Mouse (Mus musculus): Measurements from ENCODE around the gene Tab2. TPM values are rescaled to one million over a fixed set of nuclear protein-coding genes. Genes with fewer than 3 reads are reported as not detected.

Tab2 gene
- 21.8 and 24.6 TPM in 2 replicates for polyA plus RNA-seq (2014; fragmentation: Nextera tagmentation; extraction: Ambion mirVana)

DNA sequence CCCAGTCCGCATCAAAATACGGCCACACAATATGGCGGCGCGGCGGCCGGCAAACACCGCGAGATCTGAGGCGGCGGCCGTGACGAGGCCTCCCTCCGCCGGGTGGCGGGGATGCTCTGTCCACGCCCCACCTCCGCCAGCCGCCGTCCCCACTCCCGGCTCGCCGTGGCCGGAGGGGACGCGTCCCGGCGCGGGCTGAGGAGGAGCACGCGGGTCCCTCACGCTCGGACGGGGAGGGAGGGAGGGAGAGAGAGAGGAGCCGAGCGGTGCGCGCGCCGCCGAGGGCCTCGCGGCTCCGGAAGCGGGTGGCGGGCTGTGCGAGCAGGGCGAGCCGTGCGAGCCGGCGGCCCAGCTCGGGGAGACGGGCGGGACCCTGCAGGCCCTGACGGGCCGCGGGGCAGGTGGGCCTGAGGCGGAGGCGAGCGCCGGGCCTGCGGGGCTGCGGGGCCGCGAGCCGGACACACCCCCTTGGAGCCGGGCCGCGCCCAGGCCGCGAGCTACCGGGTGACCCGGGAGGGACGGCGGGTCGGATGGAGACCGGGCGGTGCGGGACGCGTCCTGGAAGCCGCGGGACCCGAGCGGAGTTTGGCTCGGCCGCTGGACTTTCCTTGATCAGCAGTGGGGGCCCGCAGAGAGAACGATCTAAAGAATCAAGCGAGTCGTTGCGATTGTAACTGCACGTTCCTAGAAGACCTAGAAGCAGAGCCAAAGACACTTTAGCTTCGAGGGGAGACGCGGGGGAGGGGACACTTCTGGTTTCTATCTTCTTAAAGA lies at the start of gene Tab2:
TSS of gene Tab2 (minus strand) at position 3 of the 774 bp plus-strand sequence.
- DNase-seq (ENCODE audit: low spot score, missing footprints) (peak; percentile 98), ATAC-seq (ENCODE audit: low FRiP score) (peak; percentile 96)
- Histone ChIP-seq H3K4me1 (ENCODE audit: control insufficient read depth, insufficient read depth, low read length) (peaks cover 10% of the 10 kb centered on the region; the same call in 1 of the 2 replicates), H3K36me3 (ENCODE audit: control insufficient read depth, insufficient read depth, low read length) (no peaks in the 10 kb centered on the region), H3K9me3 (ENCODE audit: control insufficient read depth, low read length) (no peaks in the 10 kb centered on the region), H3K27me3 (ENCODE audit: control insufficient read depth, insufficient read depth, low read length) (no peaks in the 10 kb centered on the region), H3K27ac (ENCODE audit: low read depth, low read length) (peak within 1 kb of the TSS; percentile 99), H3K4me3 (ENCODE audit: low read depth, low read length) (peak within 1 kb of the TSS; percentile 99), H3K9ac (ENCODE audit: low read length) (peak within 1 kb of the TSS; percentile 98), H3K4me2 (peak within 1 kb of the TSS; percentile 84)
- WGBS, result under 1% methylated on average over 69 of the region's 97 CpGs

DNA sequence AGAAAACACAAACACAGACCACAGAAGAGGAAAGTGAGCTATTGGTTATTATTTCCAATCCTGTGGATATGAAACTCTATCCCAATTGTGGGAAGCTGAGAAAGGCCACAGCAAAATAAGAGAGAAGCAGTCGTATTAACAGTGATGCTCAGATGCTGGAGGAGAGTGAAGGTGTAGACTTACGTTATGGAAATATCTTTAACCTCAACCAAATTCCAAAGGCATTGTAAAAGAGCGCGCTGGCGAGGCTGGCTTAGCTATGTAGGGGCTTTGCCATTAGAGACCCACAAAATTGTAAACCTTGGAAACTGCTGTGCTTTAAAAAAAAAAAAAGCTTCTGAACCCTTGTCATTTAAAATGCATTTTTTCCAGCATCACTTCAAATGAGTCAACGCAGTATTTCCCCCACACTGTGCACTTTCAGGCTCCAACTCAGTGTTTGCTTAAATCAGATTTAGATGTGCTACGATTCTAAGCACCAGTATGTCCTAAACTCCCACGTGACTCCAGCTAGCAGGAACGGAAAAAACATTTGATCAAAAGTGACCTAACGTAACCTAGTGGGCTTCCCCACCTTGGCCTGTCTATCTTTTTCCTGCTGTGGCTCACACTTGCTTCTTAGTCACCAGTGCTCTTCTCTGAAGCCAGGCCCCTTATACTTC lies 36.4 kb upstream of the Tab2 start:
- no peak for ATAC-seq (ENCODE audit: low FRiP score)
- Histone ChIP-seq H3K36me3 (ENCODE audit: control insufficient read depth, insufficient read depth, low read length) (no peaks in the 10 kb centered on the region), H3K4me3 (ENCODE audit: low read depth, low read length) (no peak overlapping the region), H3K9ac (ENCODE audit: low read length) (no peak overlapping the region), H3K4me1 (ENCODE audit: control insufficient read depth, insufficient read depth, low read length) (no peaks in the 10 kb centered on the region), H3K27me3 (ENCODE audit: control insufficient read depth, insufficient read depth, low read length) (no peaks in the 10 kb centered on the region), H3K4me2 (no peak overlapping the region), H3K27ac (ENCODE audit: low read depth, low read length) (no peak overlapping the region), H3K9me3 (ENCODE audit: control insufficient read depth, low read length) (no peaks in the 10 kb centered on the region)
- 81% methylated on average over 10 of the region's 10 CpGs for WGBS
- no peak for DNase-seq (ENCODE audit: low spot score, missing footprints)

DNA sequence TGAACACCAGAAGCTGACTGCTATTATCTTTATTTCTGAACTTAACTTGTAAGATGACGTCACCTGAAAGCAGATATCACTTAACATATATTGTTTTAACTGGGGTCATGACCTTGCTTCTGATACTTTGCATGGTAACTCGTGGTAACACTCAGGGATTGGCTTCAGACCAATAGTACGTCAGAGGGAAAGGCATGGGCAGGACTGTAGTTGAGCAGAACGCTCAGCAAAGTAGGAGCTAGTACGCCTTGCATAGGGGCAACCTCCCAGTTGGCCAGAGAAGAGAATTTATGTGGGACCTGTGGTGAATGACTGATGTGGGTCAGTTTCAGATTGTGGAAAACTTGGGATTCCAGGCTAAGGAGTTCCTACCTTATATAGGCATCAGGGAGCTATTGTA lies 35.6 kb upstream of the Tab2 start:
- Histone ChIP-seq H3K27ac (ENCODE audit: low read depth, low read length) (no peak overlapping the region), H3K9ac (ENCODE audit: low read length) (no peak overlapping the region), H3K36me3 (ENCODE audit: control insufficient read depth, insufficient read depth, low read length) (no peaks in the 10 kb centered on the region), H3K4me3 (ENCODE audit: low read depth, low read length) (no peak overlapping the region), H3K4me2 (no peak overlapping the region), H3K27me3 (ENCODE audit: control insufficient read depth, insufficient read depth, low read length) (no peaks in the 10 kb centered on the region), H3K9me3 (ENCODE audit: control insufficient read depth, low read length) (no peaks in the 10 kb centered on the region), H3K4me1 (ENCODE audit: control insufficient read depth, insufficient read depth, low read length) (no peaks in the 10 kb centered on the region)
- ATAC-seq (ENCODE audit: low FRiP score), result no peak
- DNase-seq (ENCODE audit: low spot score, missing footprints), result no peak
- WGBS, result 79% methylated on average over 5 of the region's 5 CpGs

DNA sequence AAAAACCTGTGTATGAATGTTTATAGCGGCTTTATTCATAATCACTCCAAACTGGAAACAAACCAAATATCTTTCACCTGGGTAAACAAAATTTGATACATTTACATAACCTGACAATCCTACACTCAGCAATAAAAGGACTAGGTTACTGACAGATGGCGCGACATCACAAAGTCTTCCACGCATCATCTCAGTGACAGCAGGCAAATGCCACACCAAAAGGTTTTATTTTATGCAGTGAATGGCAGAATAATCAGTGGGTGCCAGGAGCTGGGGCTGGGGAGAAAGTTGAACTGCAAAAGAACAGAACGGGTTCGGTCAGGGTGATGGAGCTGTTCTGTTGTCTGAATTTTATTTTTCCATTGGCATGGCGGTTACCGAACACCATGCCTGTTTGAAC lies 31.5 kb upstream of the Tab2 start:
- Histone ChIP-seq H3K4me2 (no peak overlapping the region), H3K27ac (ENCODE audit: low read depth, low read length) (no peak overlapping the region), H3K36me3 (ENCODE audit: control insufficient read depth, insufficient read depth, low read length) (no peaks in the 10 kb centered on the region), H3K27me3 (ENCODE audit: control insufficient read depth, insufficient read depth, low read length) (no peaks in the 10 kb centered on the region), H3K9me3 (ENCODE audit: control insufficient read depth, low read length) (no peaks in the 10 kb centered on the region), H3K9ac (ENCODE audit: low read length) (no peak overlapping the region), H3K4me3 (ENCODE audit: low read depth, low read length) (no peak overlapping the region), H3K4me1 (ENCODE audit: control insufficient read depth, insufficient read depth, low read length) (no peaks in the 10 kb centered on the region)
- 93% methylated on average over 8 of the region's 8 CpGs for WGBS
- ATAC-seq (ENCODE audit: low FRiP score) (no peak), DNase-seq (ENCODE audit: low spot score, missing footprints) (no peak)

DNA sequence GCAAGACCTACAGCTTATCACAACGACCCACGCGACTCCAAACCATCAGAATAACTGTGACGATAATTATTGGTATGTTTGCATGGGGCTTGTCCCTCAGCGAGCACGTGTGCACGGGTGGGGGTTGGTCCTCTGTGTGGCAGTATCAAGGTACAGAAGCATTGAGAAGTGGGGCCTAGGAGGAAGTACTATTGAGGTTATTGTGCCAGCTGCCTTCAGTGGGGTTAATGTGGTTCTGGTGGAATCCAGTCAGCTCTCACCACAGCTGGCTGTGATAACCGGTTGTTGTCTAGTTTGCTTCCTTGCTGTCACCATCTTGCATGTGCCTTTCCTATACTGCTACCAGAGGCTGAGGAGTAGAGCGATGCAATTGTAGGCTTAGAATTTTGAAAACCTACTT lies 20.4 kb upstream of the Tab2 start:
- Histone ChIP-seq H3K4me3 (ENCODE audit: low read depth, low read length) (no peak overlapping the region), H3K27me3 (ENCODE audit: control insufficient read depth, insufficient read depth, low read length) (no peaks in the 10 kb centered on the region), H3K9me3 (ENCODE audit: control insufficient read depth, low read length) (no peaks in the 10 kb centered on the region), H3K4me2 (no peak overlapping the region), H3K27ac (ENCODE audit: low read depth, low read length) (no peak overlapping the region), H3K4me1 (ENCODE audit: control insufficient read depth, insufficient read depth, low read length) (no peaks in the 10 kb centered on the region), H3K9ac (ENCODE audit: low read length) (no peak overlapping the region), H3K36me3 (ENCODE audit: control insufficient read depth, insufficient read depth, low read length) (no peaks in the 10 kb centered on the region)
- no peak for DNase-seq (ENCODE audit: low spot score, missing footprints)
- ATAC-seq (ENCODE audit: low FRiP score), result no peak
- WGBS, result 93% methylated on average over 9 of the region's 9 CpGs

DNA sequence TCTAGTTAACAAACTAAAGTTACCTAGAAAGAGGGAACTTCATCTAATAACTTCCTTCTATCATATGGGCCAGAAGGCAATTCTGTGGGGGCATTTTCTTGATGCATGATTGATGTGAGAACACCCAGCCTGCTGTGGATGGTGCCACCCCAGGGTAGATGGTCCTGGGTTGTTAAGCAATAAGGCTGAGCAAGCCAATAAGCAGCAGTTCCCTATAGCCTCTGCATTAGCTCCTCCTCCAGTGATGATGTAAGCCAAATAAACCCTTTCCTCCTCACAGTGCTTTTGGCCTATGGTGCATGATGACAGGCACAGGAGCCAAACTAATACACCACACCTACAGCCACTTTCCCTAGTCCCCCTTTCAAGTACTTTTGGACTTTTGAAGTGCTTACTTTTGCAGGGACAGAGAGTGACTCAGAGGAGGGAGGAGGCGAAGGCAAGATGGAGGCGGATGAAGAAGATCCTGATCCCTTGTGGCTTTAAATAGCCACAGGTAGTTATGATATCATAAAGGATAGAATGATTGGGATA lies 12.8 kb upstream of the Tab2 start:
- DNase-seq (ENCODE audit: low spot score, missing footprints) (no peak), ATAC-seq (ENCODE audit: low FRiP score) (no peak)
- Histone ChIP-seq H3K27me3 (ENCODE audit: control insufficient read depth, insufficient read depth, low read length) (no peaks in the 10 kb centered on the region), H3K9me3 (ENCODE audit: control insufficient read depth, low read length) (no peaks in the 10 kb centered on the region), H3K4me3 (ENCODE audit: low read depth, low read length) (no peak overlapping the region), H3K36me3 (ENCODE audit: control insufficient read depth, insufficient read depth, low read length) (no peaks in the 10 kb centered on the region), H3K4me1 (ENCODE audit: control insufficient read depth, insufficient read depth, low read length) (no peaks in the 10 kb centered on the region), H3K9ac (ENCODE audit: low read length) (no peak overlapping the region), H3K27ac (ENCODE audit: low read depth, low read length) (no peak overlapping the region), H3K4me2 (no peak overlapping the region)
- 94% methylated on average over 2 of the region's 2 CpGs for WGBS

DNA sequence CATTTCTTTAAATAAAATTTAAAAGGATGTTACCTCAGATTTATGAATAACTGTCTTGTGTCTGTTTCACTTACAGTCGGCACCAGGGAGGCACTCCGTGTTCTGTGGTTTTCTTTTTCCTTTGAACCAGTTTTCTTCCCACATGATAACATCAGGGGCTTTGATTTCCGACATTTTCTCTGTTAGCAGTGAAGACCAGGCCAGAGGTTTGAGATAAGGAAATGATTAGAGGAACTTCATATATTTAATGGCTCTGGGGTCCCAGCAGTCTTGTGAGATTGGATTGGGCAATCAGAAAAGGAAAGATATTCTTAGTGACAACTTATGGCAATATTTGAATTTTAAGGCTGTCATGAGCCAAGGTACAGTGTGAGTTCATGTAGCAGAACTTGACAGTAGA lies 11.1 kb upstream of the Tab2 start:
- H3K4me2 ChIP-seq, result no peak overlapping the region
- no peak overlapping the region for H3K27ac ChIP-seq (ENCODE audit: low read depth, low read length)
- DNase-seq (ENCODE audit: low spot score, missing footprints) (no peak), ATAC-seq (ENCODE audit: low FRiP score) (no peak)
- no peaks in the 10 kb centered on the region for H3K36me3 ChIP-seq (ENCODE audit: control insufficient read depth, insufficient read depth, low read length)
- 88% methylated on average over 3 of the region's 3 CpGs for WGBS
- H3K4me3 ChIP-seq (ENCODE audit: low read depth, low read length), result no peak overlapping the region
- H3K27me3 ChIP-seq (ENCODE audit: control insufficient read depth, insufficient read depth, low read length), result no peaks in the 10 kb centered on the region
- no peak overlapping the region for H3K9ac ChIP-seq (ENCODE audit: low read length)
- H3K9me3 ChIP-seq (ENCODE audit: control insufficient read depth, low read length), result no peaks in the 10 kb centered on the region
- H3K4me1 ChIP-seq (ENCODE audit: control insufficient read depth, insufficient read depth, low read length), result no peaks in the 10 kb centered on the region

DNA sequence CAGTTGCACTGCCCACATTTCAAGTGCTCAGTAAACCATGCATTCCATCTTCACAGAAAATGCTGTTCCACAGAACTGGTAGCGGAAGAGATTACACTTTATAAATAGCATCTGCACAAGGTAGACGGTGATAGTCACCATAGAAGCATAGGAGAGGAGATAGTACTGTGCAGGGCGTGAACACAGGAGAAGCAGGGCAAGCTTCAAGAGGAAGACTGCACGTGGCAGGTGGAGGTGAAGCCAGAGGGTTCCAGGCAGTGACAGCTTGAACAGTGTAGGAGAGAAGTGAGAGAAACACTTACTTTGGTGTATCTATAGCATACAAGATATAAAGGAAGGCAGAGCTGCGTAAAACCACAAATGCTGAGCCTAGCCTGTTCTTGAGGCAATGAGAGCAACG lies 3.0 kb upstream of the Tab2 start:
- no peaks in the 10 kb centered on the region for H3K27me3 ChIP-seq (ENCODE audit: control insufficient read depth, insufficient read depth, low read length)
- no peak overlapping the region for H3K4me2 ChIP-seq
- no peaks in the 10 kb centered on the region for H3K9me3 ChIP-seq (ENCODE audit: control insufficient read depth, low read length)
- H3K27ac ChIP-seq (ENCODE audit: low read depth, low read length), result no peak overlapping the region
- DNase-seq (ENCODE audit: low spot score, missing footprints) (no peak), ATAC-seq (ENCODE audit: low FRiP score) (no peak)
- peaks cover 3% of the 10 kb centered on the region; the same call in 1 of the 2 replicates for H3K4me1 ChIP-seq (ENCODE audit: control insufficient read depth, insufficient read depth, low read length)
- no peaks in the 10 kb centered on the region for H3K36me3 ChIP-seq (ENCODE audit: control insufficient read depth, insufficient read depth, low read length)
- no peak overlapping the region for H3K9ac ChIP-seq (ENCODE audit: low read length)
- H3K4me3 ChIP-seq (ENCODE audit: low read depth, low read length), result no peak overlapping the region
- 80% methylated on average over 6 of the region's 6 CpGs for WGBS

DNA sequence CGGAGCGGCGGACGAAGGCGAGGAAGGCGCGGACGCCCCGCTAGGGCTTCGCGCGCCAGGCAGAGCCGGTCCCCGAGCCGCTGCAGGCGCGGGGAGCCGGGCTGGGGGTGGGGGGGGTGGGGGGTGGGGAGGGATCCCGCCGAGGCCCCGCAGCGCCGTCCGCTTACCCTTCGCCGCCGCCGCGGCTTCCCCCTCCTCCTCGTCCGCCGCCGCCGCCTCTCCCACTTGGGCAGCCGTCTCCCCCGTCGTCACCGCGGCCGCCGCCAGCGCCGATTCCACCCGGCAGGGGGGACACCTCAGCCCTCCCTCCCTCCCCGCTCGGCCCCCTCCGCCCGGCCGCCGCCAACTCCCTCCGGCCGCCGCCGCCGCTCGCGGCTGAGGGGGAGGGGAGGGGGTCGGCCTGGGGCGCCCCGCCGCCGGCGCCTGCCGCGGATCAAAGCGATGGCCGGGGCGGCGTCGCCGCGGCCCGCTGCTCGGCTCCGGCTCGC lies 352 bp downstream of the Tab2 start:
- H3K9ac ChIP-seq (ENCODE audit: low read length), result peak overlapping the region; percentile 98
- H3K4me3 ChIP-seq (ENCODE audit: low read depth, low read length), result peak overlapping the region; percentile 99
- no peaks in the 10 kb centered on the region for H3K27me3 ChIP-seq (ENCODE audit: control insufficient read depth, insufficient read depth, low read length)
- 0% methylated on average over 33 of the region's 76 CpGs for WGBS
- DNase-seq (ENCODE audit: low spot score, missing footprints) (peak; percentile 94), ATAC-seq (ENCODE audit: low FRiP score) (peak; percentile 83)
- no peaks in the 10 kb centered on the region; the same call in 1 of the 2 replicates for H3K9me3 ChIP-seq (ENCODE audit: control insufficient read depth, low read length)
- H3K27ac ChIP-seq (ENCODE audit: low read depth, low read length), result peak overlapping the region; percentile 99
- H3K36me3 ChIP-seq (ENCODE audit: control insufficient read depth, insufficient read depth, low read length), result no peaks in the 10 kb centered on the region
- peak overlapping the region; percentile 84 for H3K4me2 ChIP-seq
- peaks cover 10% of the 10 kb centered on the region; the same call in 1 of the 2 replicates for H3K4me1 ChIP-seq (ENCODE audit: control insufficient read depth, insufficient read depth, low read length)
